Mouse (Mus musculus) cerebellum, adult 18-20 months (tissue): ENCODE results near the gene Cep55.

ENCODE experiments used
- DNase-seq, 2 experiments: peaks; one replicate each; pipeline ENCODE4 v3.0.0; 2021

Gene Cep55

DNA sequence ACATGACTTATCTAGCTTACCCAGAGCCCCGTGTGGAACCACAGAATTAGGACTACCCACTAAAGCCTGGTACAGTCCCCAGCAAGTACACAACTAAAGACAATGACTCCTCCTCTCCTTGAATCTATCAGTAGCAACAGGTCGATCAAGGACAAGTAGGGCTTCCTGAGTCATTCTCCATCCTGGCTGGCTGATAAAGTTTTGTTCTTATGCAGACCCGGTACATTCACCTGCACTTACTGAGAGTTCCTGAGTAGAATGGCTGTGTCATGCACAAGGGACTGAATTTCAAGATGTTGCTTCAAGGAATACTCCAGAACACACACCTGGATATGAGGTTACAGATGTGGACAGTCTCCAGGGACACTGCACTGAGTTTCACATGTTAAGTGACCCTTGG lies 9.6 kb upstream of the Cep55 start:
- no peak for DNase-seq

- DNase-seq = no peak
These were observed 5.1 kb upstream of the Cep55 start for GRCm38 (mm10) chr19:38049686-38050085.

GRCm38 (mm10) chr19:38053227-38054041 lies 1.4 kb upstream of the Cep55 start:
- peak; percentile 26 to 35 for DNase-seq

DNA sequence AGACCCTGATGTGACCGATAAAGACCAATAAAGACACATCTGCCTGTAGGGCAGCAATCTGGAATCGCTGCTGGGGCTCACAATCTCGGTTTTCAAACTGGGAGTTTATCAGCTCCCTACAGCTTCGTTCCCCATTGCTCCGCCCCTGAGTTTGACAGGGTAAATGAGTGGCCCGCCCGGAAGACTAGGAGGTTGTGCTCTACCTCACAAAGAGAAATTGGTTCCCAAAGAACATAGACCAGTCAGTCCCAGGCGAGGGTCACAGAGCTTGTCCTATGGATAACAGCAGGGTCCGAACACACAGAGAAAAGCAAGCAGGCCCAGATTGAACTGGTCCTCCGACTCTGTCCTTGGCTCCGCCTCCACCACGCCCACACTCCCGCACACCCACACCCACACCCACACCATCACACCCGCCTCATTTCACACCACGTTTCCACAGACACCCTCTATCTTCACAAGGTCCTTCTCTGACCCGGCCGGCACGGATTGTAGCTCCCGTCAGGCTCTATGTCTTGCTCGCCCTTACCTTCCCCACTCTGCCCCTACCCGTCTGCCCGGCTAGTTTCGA lies 577 bp upstream of the Cep55 start:
- DNase-seq = peak in 1 of 2 experiments; percentile 80

DNA sequence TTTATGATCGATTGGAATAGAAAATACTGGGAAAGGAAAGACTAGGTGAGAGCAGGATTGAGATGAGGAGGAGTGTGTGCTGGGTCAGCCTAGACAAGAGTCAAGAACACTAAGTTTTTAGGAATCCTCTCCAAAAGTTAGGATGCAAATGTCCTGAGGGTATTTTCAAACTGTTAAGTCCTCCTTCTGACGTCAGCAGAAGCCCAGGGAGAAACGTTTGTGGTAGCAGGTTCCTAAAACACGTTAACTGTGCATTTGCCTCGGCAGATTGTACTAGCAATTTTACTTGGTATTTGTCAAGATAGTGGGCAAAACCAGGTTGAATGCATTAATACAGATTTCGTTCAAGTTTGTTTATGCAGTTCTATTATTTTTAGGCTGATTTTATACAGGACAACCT lies 987 bp downstream of the Cep55 start:
- no peak for DNase-seq

- no peak for DNase-seq
These were observed 1.5 kb downstream of the Cep55 start for GRCm38 (mm10) chr19:38056276-38056675.

GRCm38 (mm10) chr19:38056931-38057330 lies 2.1 kb downstream of the Cep55 start:
- DNase-seq = no peak

- no peak for DNase-seq
These were observed 8.4 kb downstream of the Cep55 start for GRCm38 (mm10) chr19:38063201-38063600.

- DNase-seq = no peak
These were observed 9.2 kb downstream of the Cep55 start for GRCm38 (mm10) chr19:38064051-38064450.

GRCm38 (mm10) chr19:38073226-38073625 lies 18.4 kb downstream of the Cep55 start:
- no peak for DNase-seq

GRCm38 (mm10) chr19:38075051-38075450 lies 20.2 kb downstream of the Cep55 start:
- DNase-seq = no peak

DNA sequence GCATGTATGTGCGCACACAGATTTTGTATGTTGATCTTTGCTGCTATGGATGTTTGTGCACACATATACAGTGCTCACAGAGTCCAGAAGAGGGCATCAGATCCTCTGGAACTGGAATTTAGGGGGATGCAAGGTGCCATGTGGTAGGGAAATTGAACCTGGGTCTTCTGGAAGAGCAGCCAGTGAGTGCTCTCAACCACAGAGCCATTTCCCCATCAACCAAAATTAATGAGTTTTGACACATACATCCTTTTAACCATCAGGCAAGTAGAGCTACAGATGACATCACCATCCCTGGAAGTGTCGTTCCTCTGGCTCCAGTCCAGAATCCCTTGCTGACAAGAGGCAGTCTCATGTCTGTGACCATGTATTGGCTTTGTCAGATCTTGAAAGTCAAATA lies 21.4 kb downstream of the Cep55 start:
- no peak for DNase-seq

GRCm38 (mm10) chr19:38077851-38078540 lies 23.2 kb downstream of the Cep55 start:
- DNase-seq = peak; percentile 6 to 16

DNA sequence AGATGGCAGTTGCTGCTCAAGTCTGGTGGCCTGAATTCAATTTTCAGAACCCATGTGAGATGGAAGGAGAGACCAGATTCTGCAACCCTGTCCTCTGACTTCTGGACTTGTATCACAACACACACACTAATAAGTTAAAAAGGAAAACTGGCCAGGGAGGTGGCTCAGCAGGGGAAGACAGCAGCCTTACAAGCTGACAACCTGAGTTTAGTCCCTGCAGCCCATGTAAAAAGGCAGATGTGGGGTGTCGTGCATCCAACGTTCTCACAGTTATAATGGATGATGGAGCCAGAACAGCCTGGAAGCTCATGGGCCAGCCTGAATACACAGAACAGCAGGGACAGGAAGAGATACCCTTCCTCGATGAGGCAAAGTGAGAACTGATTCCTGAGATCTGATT lies 26.6 kb downstream of the Cep55 start:
- DNase-seq = no peak

DNA sequence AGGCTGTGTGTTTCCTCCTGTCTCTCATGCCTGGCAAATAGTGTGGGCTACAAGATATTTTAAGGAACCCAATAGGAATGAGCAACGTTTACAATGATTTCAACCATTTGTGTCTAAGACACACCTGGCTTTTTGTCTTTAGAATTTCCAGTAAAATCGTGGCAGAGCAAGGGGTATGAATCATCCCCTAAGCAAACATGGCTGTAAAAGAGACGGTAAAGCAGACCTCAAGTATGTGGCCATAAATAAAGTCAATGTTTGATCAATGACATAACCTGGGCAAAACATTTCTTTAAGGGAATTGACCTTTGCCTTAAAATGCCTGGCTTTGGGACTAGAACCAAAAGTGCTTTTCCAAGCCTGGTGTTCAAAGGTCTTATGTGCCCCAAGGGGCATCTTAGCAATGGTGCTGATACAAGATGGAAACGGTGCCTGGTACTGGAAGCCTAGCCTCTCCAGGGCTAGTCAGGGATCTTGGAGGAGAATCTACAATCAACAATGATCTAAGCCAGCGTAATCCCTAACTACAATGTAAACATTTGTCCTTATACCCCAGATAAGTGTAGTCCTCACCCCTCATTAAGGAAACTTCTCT lies 28.2 kb downstream of the Cep55 start:
- DNase-seq = no peak

DNA sequence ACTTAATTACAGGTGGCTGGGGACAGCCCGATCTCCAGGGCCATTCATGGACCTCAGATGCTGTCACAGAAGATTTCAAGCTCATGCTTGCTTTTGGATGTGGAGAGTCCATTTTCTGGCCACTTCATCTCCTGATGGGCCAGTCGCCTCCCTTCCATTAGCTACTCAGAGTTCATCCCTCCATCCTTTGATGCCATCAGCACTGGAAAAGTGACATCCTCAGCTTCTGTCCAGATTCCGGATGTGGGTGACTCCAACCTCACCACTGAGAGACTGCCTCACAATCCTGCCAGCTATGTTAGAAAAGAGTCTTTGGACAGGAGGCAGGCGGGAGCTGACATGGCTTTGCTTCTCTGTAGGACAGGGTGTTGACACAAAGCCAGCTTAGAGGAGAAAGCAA lies 31.0 kb downstream of the Cep55 start:
- no peak for DNase-seq

GRCm38 (mm10) chr19:38086948-38087551 lies 32.2 kb downstream of the Cep55 start:
- DNase-seq = no peak

- no peak for DNase-seq
These were observed 34.5 kb downstream of the Cep55 start for GRCm38 (mm10) chr19:38089358-38089757.

- no peak for DNase-seq
These were observed 36.7 kb downstream of the Cep55 start for GRCm38 (mm10) chr19:38091512-38091985.

- DNase-seq = no peak
These were observed 41.4 kb downstream of the Cep55 start for GRCm38 (mm10) chr19:38096231-38096630.

GRCm38 (mm10) chr19:38096858-38097758 lies 42.3 kb downstream of the Cep55 start, which contains the start of gene Ffar4:
Gene Ffar4 (plus strand): TSS chr19:38097071.
- no peak for DNase-seq

GRCm38 (mm10) chr19:38107871-38108270 lies 53.1 kb downstream of the Cep55 start:
- no peak for DNase-seq
